Mouse (Mus musculus): ENCODE results near the gene Angel2. TPM values are rescaled to one million over a fixed set of nuclear protein-coding genes. Genes with fewer than 3 reads are reported as not detected.

Angel2 gene
- polyA plus RNA-seq, 1 experiment from 2014 or later: 45.7 TPM

GRCm38 (mm10) chr1:190904714-190905113 lies 20.2 kb upstream of the Angel2 start:
- H3K4me1 ChIP-seq: no peaks in the 10 kb centered on the region; the same call in 1 of the 2 replicates
- no peaks in the 10 kb centered on the region for H3K9me3 ChIP-seq (replicated peaks)
- no peaks in the 10 kb centered on the region for H3K27me3 ChIP-seq
- H3K27ac ChIP-seq (replicated peaks): no peak overlapping the region
- no peak overlapping the region for H3K4me3 ChIP-seq (replicated peaks)
- no peak for ATAC-seq (ENCODE audit: insufficient number of reproducible peaks, low FRiP score, low TSS enrichment, low read depth)
- H3K4me2 ChIP-seq (replicated peaks): no peak overlapping the region
- 88% methylated on average over 16 of the region's 16 CpGs for WGBS
- H3K9ac ChIP-seq: no peak overlapping the region
- peaks cover 21% of the 10 kb centered on the region for H3K36me3 ChIP-seq

DNA sequence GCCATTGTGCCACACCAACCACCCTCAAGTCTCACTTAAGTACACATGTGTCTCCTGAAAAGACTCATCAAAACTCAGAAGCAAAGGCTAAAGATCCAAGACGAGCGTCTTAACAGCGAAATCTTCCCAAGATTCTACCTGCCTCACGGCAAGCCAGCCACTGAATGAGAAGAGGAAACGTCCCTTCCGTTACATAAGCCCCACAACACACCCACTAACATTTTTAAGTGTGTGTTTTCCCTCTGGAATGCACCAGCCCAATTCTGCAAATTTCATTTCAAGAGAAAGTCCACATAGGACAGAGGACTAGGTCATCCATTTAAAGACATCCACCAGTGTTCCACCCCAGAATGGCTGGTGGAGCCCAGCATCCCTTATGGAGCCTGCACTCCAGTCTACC lies 14.1 kb upstream of the Angel2 start:
- Histone ChIP-seq H3K4me3 (replicated peaks) (peak overlapping the region; percentile 92), H3K4me1 (peaks cover 11% of the 10 kb centered on the region), H3K27me3 (no peaks in the 10 kb centered on the region), H3K27ac (replicated peaks) (no peak overlapping the region), H3K9me3 (replicated peaks) (no peaks in the 10 kb centered on the region), H3K9ac (peak overlapping the region; percentile 81), H3K36me3 (no peaks in the 10 kb centered on the region), H3K4me2 (replicated peaks) (peak overlapping the region; percentile 88)
- no peak for ATAC-seq (ENCODE audit: insufficient number of reproducible peaks, low FRiP score, low TSS enrichment, low read depth)
- WGBS: 59% methylated on average over 6 of the region's 6 CpGs

DNA sequence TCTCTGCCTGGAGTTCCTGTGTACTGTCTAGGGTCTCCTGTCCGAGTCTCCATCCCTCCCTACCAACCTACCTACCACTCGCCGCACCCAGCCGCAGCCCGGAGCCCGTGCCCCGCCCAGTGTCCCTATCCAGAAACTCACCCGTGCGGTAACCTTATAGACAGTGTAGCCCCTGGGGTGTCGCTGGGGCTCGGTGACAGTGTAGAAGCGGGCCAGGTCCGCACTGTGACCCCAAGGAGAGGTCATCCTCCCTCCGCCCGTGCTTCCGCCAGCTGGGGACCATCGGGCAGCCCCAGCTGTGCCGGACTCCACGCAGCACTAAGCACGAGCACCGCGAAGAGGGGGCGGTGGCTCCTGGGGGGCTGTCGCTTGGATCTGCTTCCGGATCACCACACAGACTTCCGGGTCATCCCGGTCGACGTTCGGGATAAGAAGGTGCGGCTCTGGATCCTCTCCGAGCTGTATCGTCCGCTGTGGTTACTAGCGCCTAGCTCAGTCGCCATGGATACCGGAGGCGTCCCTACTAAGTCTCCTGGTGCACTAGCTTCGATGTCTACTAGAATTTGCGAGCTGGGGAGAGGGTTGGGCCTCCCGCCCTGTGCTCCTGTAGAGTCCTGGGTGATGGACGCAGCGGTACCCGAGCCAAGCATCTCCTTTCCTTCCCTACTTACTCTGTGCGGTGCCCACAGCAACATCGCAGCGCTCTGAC lies 13.3 kb upstream of the Angel2 start, which contains the start of gene Rps6kc1:
Gene Rps6kc1 (minus strand): TSS at position 356 of the 709 bp plus-strand sequence.
- WGBS: under 1% methylated on average over 47 of the region's 47 CpGs
- peak within 1 kb of the TSS; percentile 92 for H3K4me3 ChIP-seq (replicated peaks)
- H3K9me3 ChIP-seq (replicated peaks): no peaks in the 10 kb centered on the region
- peak within 1 kb of the TSS; percentile 88 for H3K4me2 ChIP-seq (replicated peaks)
- H3K36me3 ChIP-seq: no peaks in the 10 kb centered on the region
- H3K4me1 ChIP-seq: peaks cover 11% of the 10 kb centered on the region
- H3K27ac ChIP-seq (replicated peaks): peak within 1 kb of the TSS; percentile 58
- H3K9ac ChIP-seq: peak within 1 kb of the TSS; percentile 81
- no peaks in the 10 kb centered on the region for H3K27me3 ChIP-seq
- peak; percentile 86 for ATAC-seq (ENCODE audit: insufficient number of reproducible peaks, low FRiP score, low TSS enrichment, low read depth)

DNA sequence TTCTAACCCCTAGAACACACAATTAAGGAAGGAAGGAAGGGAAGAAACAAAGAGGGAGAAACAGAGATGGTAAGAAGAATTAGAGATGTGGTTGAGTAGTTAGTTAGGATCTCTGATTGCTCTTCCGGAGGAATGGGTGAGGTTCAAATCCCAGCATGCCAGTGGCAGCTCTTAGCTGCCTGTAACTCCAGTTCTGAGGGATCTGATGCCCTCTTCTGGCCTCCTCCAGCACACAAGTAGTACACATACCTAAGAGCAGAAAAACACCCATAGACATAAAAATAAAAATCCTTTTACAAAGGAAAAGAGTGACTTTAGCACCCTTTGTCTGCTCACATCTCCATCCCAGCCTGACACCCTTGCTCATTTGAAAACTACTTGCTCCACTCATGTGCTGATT lies 12.3 kb upstream of the Angel2 start:
- H3K27ac ChIP-seq (replicated peaks): no peak overlapping the region
- H3K9ac ChIP-seq: no peak overlapping the region
- no peaks in the 10 kb centered on the region for H3K27me3 ChIP-seq
- no peaks in the 10 kb centered on the region for H3K36me3 ChIP-seq
- H3K4me1 ChIP-seq: peaks cover 11% of the 10 kb centered on the region
- 48% methylated on average over 1 of the region's 1 CpGs for WGBS
- H3K4me3 ChIP-seq (replicated peaks): no peak overlapping the region
- no peaks in the 10 kb centered on the region for H3K9me3 ChIP-seq (replicated peaks)
- no peak overlapping the region for H3K4me2 ChIP-seq (replicated peaks)
- no peak for ATAC-seq (ENCODE audit: insufficient number of reproducible peaks, low FRiP score, low TSS enrichment, low read depth)

GRCm38 (mm10) chr1:190918938-190919337 lies 6.0 kb upstream of the Angel2 start:
- Histone ChIP-seq H3K9me3 (replicated peaks) (no peaks in the 10 kb centered on the region), H3K4me3 (replicated peaks) (no peak overlapping the region), H3K27ac (replicated peaks) (no peak overlapping the region), H3K27me3 (no peaks in the 10 kb centered on the region), H3K4me2 (replicated peaks) (no peak overlapping the region), H3K36me3 (no peaks in the 10 kb centered on the region), H3K4me1 (no peaks in the 10 kb centered on the region), H3K9ac (no peak overlapping the region)
- no peak for ATAC-seq (ENCODE audit: insufficient number of reproducible peaks, low FRiP score, low TSS enrichment, low read depth)
- 64% methylated on average over 7 of the region's 7 CpGs for WGBS

DNA sequence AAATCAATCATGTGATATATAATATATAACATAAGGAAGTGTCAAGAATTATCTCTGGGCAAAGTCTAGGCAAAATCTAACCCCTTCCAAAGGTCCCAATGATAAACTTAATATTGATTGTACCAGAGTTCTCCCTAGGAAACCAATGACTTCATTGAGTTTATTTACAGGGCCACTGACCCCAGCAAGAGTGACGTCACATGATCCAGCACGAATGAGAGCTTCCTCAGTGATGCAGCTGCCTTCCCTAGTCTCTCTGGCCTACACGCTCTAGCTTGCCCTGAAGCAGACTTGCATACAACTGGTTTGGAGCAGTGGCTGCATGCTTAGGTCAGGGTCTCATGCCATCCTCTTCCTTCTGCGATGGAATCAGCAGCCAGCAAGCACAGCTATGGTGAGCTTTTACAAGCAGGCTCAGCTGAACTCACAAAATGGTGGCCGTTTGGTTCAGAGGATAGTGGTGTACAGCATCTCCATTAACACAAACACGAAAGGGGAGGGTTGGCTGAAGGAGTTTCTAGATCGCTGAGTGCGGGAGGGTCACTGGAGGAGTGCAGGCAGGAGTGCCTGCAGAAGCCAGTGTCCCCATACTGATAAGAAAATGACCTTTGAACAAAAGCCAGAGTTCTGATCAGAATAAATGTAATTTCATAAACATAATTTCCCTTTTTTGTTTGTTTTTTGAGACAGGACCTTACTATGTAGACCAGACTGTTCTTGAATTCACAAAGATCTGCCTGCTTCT lies 5.0 kb upstream of the Angel2 start:
- H3K4me1 ChIP-seq: no peaks in the 10 kb centered on the region
- no peaks in the 10 kb centered on the region for H3K36me3 ChIP-seq
- no peak overlapping the region for H3K27ac ChIP-seq (replicated peaks)
- H3K27me3 ChIP-seq: no peaks in the 10 kb centered on the region
- ATAC-seq (ENCODE audit: insufficient number of reproducible peaks, low FRiP score, low TSS enrichment, low read depth): no peak
- no peak overlapping the region for H3K9ac ChIP-seq
- no peak overlapping the region for H3K4me2 ChIP-seq (replicated peaks)
- H3K9me3 ChIP-seq (replicated peaks): no peaks in the 10 kb centered on the region
- 61% methylated on average over 8 of the region's 8 CpGs for WGBS
- no peak overlapping the region for H3K4me3 ChIP-seq (replicated peaks)

GRCm38 (mm10) chr1:190927311-190927710 lies 2.4 kb downstream of the Angel2 start:
- Histone ChIP-seq H3K27me3 (no peaks in the 10 kb centered on the region), H3K27ac (replicated peaks) (no peak overlapping the region), H3K9me3 (replicated peaks) (no peaks in the 10 kb centered on the region), H3K9ac (no peak overlapping the region), H3K4me3 (replicated peaks) (peak overlapping the region; percentile 79; the same call in 1 of the 2 replicates), H3K4me2 (replicated peaks) (peak overlapping the region; percentile 68; the same call in 1 of the 2 replicates), H3K4me1 (peaks cover 13% of the 10 kb centered on the region), H3K36me3 (no peaks in the 10 kb centered on the region)
- no peak for ATAC-seq (ENCODE audit: insufficient number of reproducible peaks, low FRiP score, low TSS enrichment, low read depth)
- WGBS: 90% methylated on average over 3 of the region's 3 CpGs

DNA sequence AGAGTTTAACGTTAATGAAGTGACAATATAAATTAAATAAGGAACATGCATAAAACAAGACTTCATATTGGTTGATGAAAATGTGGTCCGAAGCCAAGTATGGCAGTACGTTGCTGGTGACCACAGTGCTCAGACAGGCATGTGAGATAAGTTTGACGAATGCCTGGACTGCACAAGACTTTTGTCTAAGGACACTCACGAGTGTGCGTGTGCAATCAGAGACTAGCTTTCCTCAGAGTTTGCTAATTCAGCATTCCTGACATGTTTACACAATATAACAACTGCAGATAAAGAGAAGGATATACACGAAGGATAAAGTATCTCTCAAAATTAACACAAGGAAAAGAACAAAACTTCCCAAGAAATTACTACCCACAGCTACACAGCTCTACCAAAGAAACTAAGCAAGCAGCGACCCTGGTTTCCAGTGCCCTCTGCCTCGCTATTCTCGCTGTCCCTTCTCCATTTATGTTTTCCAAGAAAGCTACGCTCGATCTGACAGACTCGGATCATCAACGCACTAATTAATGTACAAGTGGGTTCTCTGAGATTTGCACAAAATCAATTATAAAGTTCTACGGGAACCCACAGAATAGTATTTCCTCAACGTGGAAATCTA lies 2.9 kb downstream of the Angel2 start:
- no peaks in the 10 kb centered on the region for H3K9me3 ChIP-seq (replicated peaks)
- peak overlapping the region; percentile 68 for H3K4me2 ChIP-seq (replicated peaks)
- H3K27me3 ChIP-seq: no peaks in the 10 kb centered on the region
- WGBS: 18% methylated on average over 16 of the region's 16 CpGs
- H3K4me3 ChIP-seq (replicated peaks): peak overlapping the region; percentile 79
- H3K36me3 ChIP-seq: no peaks in the 10 kb centered on the region
- H3K4me1 ChIP-seq: peaks cover 13% of the 10 kb centered on the region
- H3K9ac ChIP-seq: peak overlapping the region; percentile 24; the same call in 1 of the 2 replicates
- no peak for ATAC-seq (ENCODE audit: insufficient number of reproducible peaks, low FRiP score, low TSS enrichment, low read depth)
- peak overlapping the region; percentile 99 for H3K27ac ChIP-seq (replicated peaks)

DNA sequence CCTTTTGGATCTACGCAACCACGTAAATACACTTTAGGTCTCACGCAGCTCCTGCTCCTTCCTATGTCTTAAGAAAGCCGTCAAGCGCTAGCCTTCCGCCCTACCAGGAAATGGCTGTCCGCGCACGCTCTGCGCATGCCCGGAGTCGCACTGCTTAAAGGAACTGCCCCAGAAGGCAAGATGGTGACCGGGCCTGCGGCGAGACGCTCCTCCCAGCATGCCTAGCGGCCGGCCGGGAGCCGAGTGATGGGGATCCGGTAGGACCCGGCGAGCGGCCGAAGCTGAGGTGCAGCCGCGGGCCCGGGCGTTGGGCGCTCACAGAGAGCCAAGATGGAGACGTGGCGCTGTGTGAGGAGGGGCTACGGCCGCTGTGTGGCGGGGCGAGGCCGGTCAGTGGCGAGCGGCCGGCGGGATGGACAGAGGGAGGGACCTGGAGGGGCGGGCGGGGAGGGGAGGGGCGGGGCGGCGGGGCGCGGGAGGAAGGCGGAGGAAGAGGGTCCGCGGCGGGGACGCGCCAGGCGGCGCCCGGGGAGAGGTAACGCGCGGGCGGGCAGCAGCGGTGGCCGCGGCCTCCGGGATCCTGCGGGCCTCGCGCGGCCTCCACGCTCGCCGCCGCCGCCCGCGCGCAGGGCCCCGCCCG lies 3.6 kb downstream of the Angel2 start:
- Histone ChIP-seq H3K27ac (replicated peaks) (peak overlapping the region; percentile 99), H3K4me2 (replicated peaks) (peak overlapping the region; percentile 68), H3K36me3 (no peaks in the 10 kb centered on the region), H3K4me3 (replicated peaks) (peak overlapping the region; percentile 79), H3K27me3 (no peaks in the 10 kb centered on the region), H3K9me3 (replicated peaks) (no peaks in the 10 kb centered on the region), H3K9ac (peak overlapping the region; percentile 78), H3K4me1 (peaks cover 13% of the 10 kb centered on the region)
- WGBS: under 1% methylated on average over 32 of the region's 79 CpGs
- peak; percentile 96 for ATAC-seq (ENCODE audit: insufficient number of reproducible peaks, low FRiP score, low TSS enrichment, low read depth)

GRCm38 (mm10) chr1:190929010-190929695 lies 4.2 kb downstream of the Angel2 start:
- Histone ChIP-seq H3K36me3 (peaks cover 6% of the 10 kb centered on the region; the same call in 1 of the 2 replicates), H3K27ac (replicated peaks) (peak overlapping the region; percentile 99), H3K4me3 (replicated peaks) (peak overlapping the region; percentile 79), H3K4me1 (peaks cover 13% of the 10 kb centered on the region), H3K27me3 (no peaks in the 10 kb centered on the region), H3K9ac (peak overlapping the region; percentile 78), H3K9me3 (replicated peaks) (no peaks in the 10 kb centered on the region), H3K4me2 (replicated peaks) (peak overlapping the region; percentile 50)
- ATAC-seq (ENCODE audit: insufficient number of reproducible peaks, low FRiP score, low TSS enrichment, low read depth): peak; percentile 65
- WGBS: 4% methylated on average over 26 of the region's 27 CpGs
